Mouse (Mus musculus): ENCODE measurements around the gene Ryr2. TPM values are rescaled to one million over a fixed set of nuclear protein-coding genes. Genes with fewer than 3 reads are reported as not detected.

The Ryr2 gene
- polyA plus RNA-seq, 2 experiments, result 0.16 to 0.19 TPM

- no peak for DNase-seq (ENCODE audit: low read depth in 3 of 3, low spot score in 3 of 3)
- Histone ChIP-seq H3K4me2 (ENCODE audit: low read depth) (no peak overlapping the region), H3K9ac (replicated peaks) (no peak overlapping the region), H3K27me3 (ENCODE audit: control insufficient read depth, insufficient read depth, low read length) (no peaks in the 10 kb centered on the region), H3K4me1 (replicated peaks; ENCODE audit: control insufficient read depth in 2 of 2, insufficient read depth in 2 of 2, low read length in 1 of 2) (no peaks in the 10 kb centered on the region), H3K27ac (no peak overlapping the region), H3K9me3 (ENCODE audit: control insufficient read depth, low read length) (no peaks in the 10 kb centered on the region), H3K4me3 (ENCODE audit: insufficient read depth in 1 of 2, low read depth in 2 of 2, low read length in 2 of 2) (no peak overlapping the region), H3K36me3 (replicated peaks; ENCODE audit: control insufficient read depth, insufficient read depth, low read depth) (no peaks in the 10 kb centered on the region)
- no peak for ATAC-seq (ENCODE audit: insufficient read depth)
- no peak for TF ChIP-seq EP300 (IDR thresholded peaks at IDR 0.05; ENCODE audit: low read depth)
- TF ChIP-seq CTCF (IDR thresholded peaks at IDR 0.05; ENCODE audit: low read depth), result no peak
- WGBS (ENCODE audit: insufficient replicate concordance), result 54% methylated on average over 3 of the region's 3 CpGs
These were observed 241.5 kb downstream of the Ryr2 start for GRCm38 (mm10) chr13:11865261-11865660.

- H3K9me3 ChIP-seq (ENCODE audit: control insufficient read depth, low read length), result no peaks in the 10 kb centered on the region
- DNase-seq (ENCODE audit: low read depth in 3 of 3, low spot score in 3 of 3) (no peak), ATAC-seq (ENCODE audit: insufficient read depth) (no peak)
- WGBS (ENCODE audit: insufficient replicate concordance), result 63% methylated on average over 3 of the region's 3 CpGs
- no peaks in the 10 kb centered on the region for H3K27me3 ChIP-seq (ENCODE audit: control insufficient read depth, insufficient read depth, low read length)
- no peak for TF ChIP-seq CTCF (IDR thresholded peaks at IDR 0.05; ENCODE audit: low read depth)
- TF ChIP-seq EP300 (IDR thresholded peaks at IDR 0.05; ENCODE audit: low read depth), result no peak
- no peak overlapping the region for H3K4me2 ChIP-seq (ENCODE audit: low read depth)
- no peak overlapping the region for H3K4me3 ChIP-seq (ENCODE audit: insufficient read depth in 1 of 2, low read depth in 2 of 2, low read length in 2 of 2)
- no peaks in the 10 kb centered on the region for H3K36me3 ChIP-seq (replicated peaks; ENCODE audit: control insufficient read depth, insufficient read depth, low read depth)
- no peak overlapping the region for H3K9ac ChIP-seq (replicated peaks)
- no peak overlapping the region for H3K27ac ChIP-seq
- no peaks in the 10 kb centered on the region for H3K4me1 ChIP-seq (replicated peaks; ENCODE audit: control insufficient read depth in 2 of 2, insufficient read depth in 2 of 2, low read length in 1 of 2)
These were observed 255.1 kb downstream of the Ryr2 start for GRCm38 (mm10) chr13:11851691-11852090.

GRCm38 (mm10) chr13:11843889-11844288, 262.9 kb downstream of the Ryr2 start:
- H3K9ac ChIP-seq (replicated peaks), result no peak overlapping the region
- WGBS (ENCODE audit: insufficient replicate concordance), result 83% methylated on average over 1 of the region's 1 CpGs
- H3K9me3 ChIP-seq (ENCODE audit: control insufficient read depth, low read length), result no peaks in the 10 kb centered on the region
- H3K4me2 ChIP-seq (ENCODE audit: low read depth), result no peak overlapping the region
- H3K4me1 ChIP-seq (replicated peaks; ENCODE audit: control insufficient read depth in 2 of 2, insufficient read depth in 2 of 2, low read length in 1 of 2), result peaks cover under 1% of the 10 kb centered on the region in 2 experiments
- H3K4me3 ChIP-seq (ENCODE audit: insufficient read depth in 1 of 2, low read depth in 2 of 2, low read length in 2 of 2), result no peak overlapping the region
- TF ChIP-seq CTCF (IDR thresholded peaks at IDR 0.05; ENCODE audit: low read depth) (peak; percentile 46; the same call in 1 of the 2 replicates), EP300 (IDR thresholded peaks at IDR 0.05; ENCODE audit: low read depth) (no peak)
- no peaks in the 10 kb centered on the region for H3K36me3 ChIP-seq (replicated peaks; ENCODE audit: control insufficient read depth, insufficient read depth, low read depth)
- no peak overlapping the region for H3K27ac ChIP-seq
- no peaks in the 10 kb centered on the region for H3K27me3 ChIP-seq (ENCODE audit: control insufficient read depth, insufficient read depth, low read length)
- peak; percentile 56; the same call in 1 of the 2 replicates for ATAC-seq (ENCODE audit: insufficient read depth)
- DNase-seq (ENCODE audit: low read depth in 3 of 3, low spot score in 3 of 3), result no peak

GRCm38 (mm10) chr13:11837870-11838269, 268.9 kb downstream of the Ryr2 start:
- Histone ChIP-seq H3K27ac (peak overlapping the region; percentile 93), H3K9ac (replicated peaks) (no peak overlapping the region), H3K4me3 (ENCODE audit: insufficient read depth in 1 of 2, low read depth in 2 of 2, low read length in 2 of 2) (no peak overlapping the region), H3K36me3 (replicated peaks; ENCODE audit: control insufficient read depth, insufficient read depth, low read depth) (no peaks in the 10 kb centered on the region), H3K4me1 (replicated peaks; ENCODE audit: control insufficient read depth in 2 of 2, insufficient read depth in 2 of 2, low read length in 1 of 2) (peaks cover 36 to 39% of the 10 kb centered on the region in 2 experiments), H3K9me3 (ENCODE audit: control insufficient read depth, low read length) (no peaks in the 10 kb centered on the region), H3K27me3 (ENCODE audit: control insufficient read depth, insufficient read depth, low read length) (no peaks in the 10 kb centered on the region), H3K4me2 (ENCODE audit: low read depth) (peak overlapping the region; percentile 27; the same call in 1 of the 2 replicates)
- WGBS (ENCODE audit: insufficient replicate concordance), result 62% methylated on average over 3 of the region's 3 CpGs
- ATAC-seq (ENCODE audit: insufficient read depth) (peak; percentile 58), DNase-seq (ENCODE audit: low read depth in 3 of 3, low spot score in 3 of 3) (peak; percentile 46 to 73 (median 68))
- TF ChIP-seq CTCF (IDR thresholded peaks at IDR 0.05; ENCODE audit: low read depth) (no peak), EP300 (IDR thresholded peaks at IDR 0.05; ENCODE audit: low read depth) (peak; percentile 83)

- Histone ChIP-seq H3K9ac (replicated peaks) (peak overlapping the region; percentile 44; the same call in 1 of the 2 replicates), H3K27ac (peak overlapping the region; percentile 93), H3K4me2 (ENCODE audit: low read depth) (peak overlapping the region; percentile 55), H3K4me1 (replicated peaks; ENCODE audit: control insufficient read depth in 2 of 2, insufficient read depth in 2 of 2, low read length in 1 of 2) (peaks cover 36 to 39% of the 10 kb centered on the region in 2 experiments), H3K9me3 (ENCODE audit: control insufficient read depth, low read length) (no peaks in the 10 kb centered on the region), H3K36me3 (replicated peaks; ENCODE audit: control insufficient read depth, insufficient read depth, low read depth) (no peaks in the 10 kb centered on the region), H3K27me3 (ENCODE audit: control insufficient read depth, insufficient read depth, low read length) (no peaks in the 10 kb centered on the region), H3K4me3 (ENCODE audit: insufficient read depth in 1 of 2, low read depth in 2 of 2, low read length in 2 of 2) (no peak overlapping the region)
- no peak for TF ChIP-seq CTCF (IDR thresholded peaks at IDR 0.05; ENCODE audit: low read depth)
- TF ChIP-seq EP300 (IDR thresholded peaks at IDR 0.05; ENCODE audit: low read depth), result no peak
- 22% methylated on average over 4 of the region's 4 CpGs for WGBS (ENCODE audit: insufficient replicate concordance)
- DNase-seq (ENCODE audit: low read depth in 3 of 3, low spot score in 3 of 3) (peak in 1 of 3 experiments; percentile 23), ATAC-seq (ENCODE audit: insufficient read depth) (peak; percentile 55)
These were observed 269.6 kb downstream of the Ryr2 start for GRCm38 (mm10) chr13:11837152-11837551.

All from liver, embryonic 14.5 days (tissue).